Mouse (Mus musculus) forebrain, embryonic 16.5 days (tissue): Measurements from ENCODE around the gene Sde2. TPM values are rescaled to one million over a fixed set of nuclear protein-coding genes. Genes with fewer than 3 reads are reported as not detected.

Experiments
- ATAC-seq: fragments of 200-750 bp; cut with Nextera tagmentation; 2 replicates; pipeline ENCODE4 v1.8.0; 2017; ENCODE audit warnings: mild to moderate bottlenecking, moderate library complexity
- H3K27ac ChIP-seq: fragments of 300-500 bp; sonication (generic); 2 replicates; pipeline ENCODE4 v1.5.1; 2014; ENCODE audit warnings: low read length, control low read depth
- H3K27me3 ChIP-seq: fragments of 300-500 bp; sonication (generic); replicated peaks from 2 replicates; pipeline ENCODE4 v1.6.1; 2014; ENCODE audit warnings: low read length; ENCODE audit not compliant: control insufficient read depth, insufficient read depth
- H3K36me3 ChIP-seq: fragments of 300-500 bp; sonication (generic); 2 replicates; pipeline ENCODE4 v1.6.1; 2014; ENCODE audit not compliant: control insufficient read depth, insufficient read depth
- H3K4me1 ChIP-seq: fragments of 300-500 bp; sonication (generic); replicated peaks from 2 replicates; pipeline ENCODE4 v1.6.1; 2014; ENCODE audit warnings: low read length; ENCODE audit not compliant: control insufficient read depth, insufficient read depth
- H3K4me2 ChIP-seq: fragments of 300-500 bp; sonication (generic); 2 replicates; pipeline ENCODE4 v1.6.1; 2014; ENCODE audit warnings: mild to moderate bottlenecking, low read length, control low read depth
- H3K4me3 ChIP-seq: fragments of 300-500 bp; sonication (generic); replicated peaks from 2 replicates; pipeline ENCODE4 v1.5.1; 2014; ENCODE audit warnings: mild to moderate bottlenecking, low read length, control low read depth
- H3K9ac ChIP-seq: fragments of 300-500 bp; sonication (generic); replicated peaks from 2 replicates; pipeline ENCODE4 v1.6.1; 2014; ENCODE audit warnings: low read depth, low read length, control low read depth
- H3K9me3 ChIP-seq: fragments of 300-500 bp; sonication (generic); 2 replicates; pipeline ENCODE4 v1.6.1; 2016; ENCODE audit warnings: low read length; ENCODE audit not compliant: control insufficient read depth
- WGBS: fragments of 180-500 bp; shearing (Covaris S2); extraction: QIAGEN DNeasy Blood & Tissue Kit; methylation state at CpG from one replicate; pipeline ENCODE4 v1.1.7; 2014; 5-methylcytosine and 5-hydroxymethylcytosine counted together
- polyA plus RNA-seq: library from polyadenylated mRNA; unstranded; fragments of >200 nt; fragmentation: Nextera tagmentation; extraction: Ambion mirVana; gene quantifications from 2 replicates; pipeline ENCODE4 v1.2.1, GENCODE M21; 2015

Gene Sde2
- polyA plus RNA-seq, 1 experiment from 2014 or later = 36.6 TPM

DNA sequence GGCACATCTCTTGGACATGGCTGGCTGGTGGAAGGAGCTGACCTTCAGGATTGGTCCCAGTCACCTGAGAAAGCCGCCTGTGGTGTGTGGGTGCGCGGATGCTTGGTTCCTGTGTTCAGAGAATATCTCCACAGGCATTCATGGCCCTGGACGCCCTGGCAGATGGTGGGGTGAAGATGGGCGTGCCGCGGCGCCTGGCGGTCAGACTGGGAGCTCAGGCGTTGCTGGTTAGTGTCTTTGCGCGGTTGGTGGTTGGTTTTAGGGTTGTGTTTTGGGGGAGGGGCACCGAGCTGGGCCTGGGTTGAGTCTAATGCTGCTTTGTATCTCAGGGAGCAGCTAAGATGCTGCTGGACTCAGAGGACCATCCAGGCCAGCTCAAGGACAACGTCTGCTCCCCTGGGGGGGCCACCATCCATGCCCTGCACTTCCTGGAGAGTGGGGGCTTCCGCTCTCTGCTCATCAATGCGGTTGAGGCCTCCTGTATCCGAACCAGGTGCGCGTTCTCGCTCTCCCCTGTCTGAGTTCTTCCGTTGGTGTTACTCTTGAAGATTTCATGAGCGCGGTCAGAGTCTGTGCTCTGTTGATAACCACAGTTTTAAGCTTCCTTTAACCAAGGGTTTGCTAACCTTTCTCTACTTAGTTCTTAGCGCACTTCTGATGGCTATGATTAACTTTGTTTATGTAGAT, 55.7 kb downstream of the Sde2 start:
- 93% methylated on average over 24 of the region's 24 CpGs for WGBS
- Histone ChIP-seq H3K27ac (no peak overlapping the region), H3K4me3 (no peak overlapping the region), H3K9me3 (no peaks in the 10 kb centered on the region), H3K27me3 (no peaks in the 10 kb centered on the region), H3K9ac (no peak overlapping the region), H3K4me1 (peaks cover 18% of the 10 kb centered on the region), H3K36me3 (peaks cover 11% of the 10 kb centered on the region; the same call in 1 of the 2 replicates), H3K4me2 (no peak overlapping the region)
- no peak for ATAC-seq

DNA sequence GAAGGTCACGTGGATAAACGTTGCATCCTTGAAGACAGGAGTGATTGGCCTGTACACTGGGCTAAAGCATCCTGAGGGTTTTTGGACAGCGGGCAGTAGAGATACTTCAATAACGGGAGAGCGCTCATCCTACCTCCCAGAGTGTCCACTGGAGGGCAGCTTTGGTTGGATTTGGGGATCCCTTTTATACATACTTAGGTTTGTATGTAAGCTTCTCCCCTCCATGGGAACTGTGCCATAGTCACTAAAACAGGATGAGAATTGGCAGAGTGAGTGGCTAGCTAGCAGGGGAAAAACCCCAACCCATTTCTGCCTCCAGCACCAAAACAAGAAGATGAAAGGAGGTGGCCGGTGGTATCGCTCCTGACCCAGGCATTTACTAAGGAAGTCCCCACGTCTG, 60.2 kb downstream of the Sde2 start:
- Histone ChIP-seq H3K9ac (no peak overlapping the region), H3K4me1 (peaks cover 2% of the 10 kb centered on the region), H3K4me3 (no peak overlapping the region), H3K4me2 (no peak overlapping the region), H3K9me3 (no peaks in the 10 kb centered on the region), H3K27ac (no peak overlapping the region), H3K27me3 (no peaks in the 10 kb centered on the region), H3K36me3 (0 out of 2 replicates have a peak, but pooled peaks cover 11% of the 10 kb centered on the region)
- ATAC-seq = no peak
- WGBS = 55% methylated on average over 8 of the region's 8 CpGs

DNA sequence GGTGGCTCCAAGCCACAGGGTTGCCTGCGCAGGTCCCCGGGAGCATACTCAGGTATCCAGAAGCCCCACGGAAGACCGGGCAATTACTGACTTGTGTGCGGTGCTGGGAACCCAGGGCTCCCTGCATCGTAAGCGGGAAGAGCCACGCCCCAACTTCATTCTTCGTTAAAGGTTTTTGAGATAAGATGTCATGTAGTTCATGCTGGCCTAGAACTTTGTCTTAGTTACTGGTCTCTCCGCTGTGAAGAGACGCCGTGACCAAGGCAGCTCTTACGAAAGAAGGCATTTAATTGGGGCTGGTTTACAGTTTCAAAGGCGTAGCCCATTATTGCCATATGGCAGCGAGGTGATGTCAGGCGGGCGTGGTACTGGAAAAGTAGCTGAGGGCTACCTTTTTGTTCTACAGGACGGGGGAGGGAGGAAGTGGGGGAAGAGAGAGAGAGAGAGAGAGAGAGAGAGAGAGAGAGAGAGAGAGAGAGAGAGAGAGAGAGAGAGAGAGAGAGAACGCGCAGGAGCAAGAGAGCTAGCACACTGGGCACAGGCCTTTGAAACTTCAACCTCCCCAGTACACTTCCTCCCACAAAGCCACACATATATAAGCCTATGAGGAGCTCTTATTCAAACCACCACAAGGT, 60.8 kb downstream of the Sde2 start:
- WGBS = 53% methylated on average over 20 of the region's 20 CpGs
- H3K36me3 ChIP-seq = 0 out of 2 replicates have a peak, but pooled peaks cover 6% of the 10 kb centered on the region

DNA sequence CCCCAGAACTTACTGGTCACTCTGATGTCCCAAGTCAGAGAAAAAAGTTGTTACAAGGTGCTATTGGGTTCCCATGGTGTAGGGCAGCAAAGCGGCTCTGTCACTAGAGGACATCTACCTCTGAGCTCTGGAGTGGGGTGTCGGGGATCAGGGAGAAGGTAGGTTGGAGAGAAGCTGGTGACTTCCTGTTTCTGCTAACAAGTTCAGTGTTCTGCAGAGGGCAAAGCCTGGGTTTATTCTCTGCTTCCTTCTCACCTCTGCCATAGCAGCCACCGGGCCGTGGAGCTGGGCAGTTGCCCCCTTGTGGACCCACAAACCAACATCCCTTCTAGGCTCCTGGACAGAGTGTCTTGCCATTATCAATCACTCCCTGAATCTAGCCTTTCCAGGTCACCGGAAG, 61.9 kb downstream of the Sde2 start:
- Histone ChIP-seq H3K27me3 (no peaks in the 10 kb centered on the region), H3K4me3 (no peak overlapping the region), H3K9me3 (no peaks in the 10 kb centered on the region), H3K27ac (no peak overlapping the region), H3K9ac (no peak overlapping the region), H3K4me1 (no peaks in the 10 kb centered on the region), H3K36me3 (no peaks in the 10 kb centered on the region), H3K4me2 (no peak overlapping the region)
- no peak for ATAC-seq
- WGBS = 91% methylated on average over 5 of the region's 5 CpGs

More for the DNA sequence above, 60.8 kb downstream of the Sde2 start:
- Histone ChIP-seq H3K27me3 (no peaks in the 10 kb centered on the region), H3K9me3 (no peaks in the 10 kb centered on the region), H3K4me3 (no peak overlapping the region), H3K4me2 (no peak overlapping the region), H3K4me1 (no peaks in the 10 kb centered on the region), H3K9ac (no peak overlapping the region), H3K27ac (no peak overlapping the region)
- no peak for ATAC-seq

DNA sequence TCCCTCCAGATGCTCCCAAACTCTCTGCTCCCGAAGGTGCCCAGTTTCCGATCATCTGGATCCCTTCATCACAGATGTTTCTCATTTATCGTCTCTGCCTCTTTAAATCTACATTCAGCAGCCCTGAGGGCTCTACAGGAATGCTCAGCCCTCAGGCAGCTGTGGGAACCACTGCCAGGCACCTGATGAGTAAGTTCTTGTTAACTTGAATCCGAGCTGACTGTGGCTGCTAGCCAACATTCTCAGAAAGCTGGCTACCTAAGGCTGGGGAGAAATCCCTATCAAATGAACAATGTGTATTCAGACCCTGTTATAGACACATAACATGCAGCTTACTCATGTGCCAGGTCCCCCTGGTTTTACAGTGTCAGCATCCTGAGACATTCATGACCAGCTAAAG, 62.9 kb downstream of the Sde2 start:
- Histone ChIP-seq H3K27me3 (no peaks in the 10 kb centered on the region), H3K4me3 (no peak overlapping the region), H3K36me3 (no peaks in the 10 kb centered on the region), H3K27ac (no peak overlapping the region), H3K4me1 (no peaks in the 10 kb centered on the region), H3K9ac (no peak overlapping the region), H3K4me2 (no peak overlapping the region), H3K9me3 (no peaks in the 10 kb centered on the region)
- WGBS = 45% methylated on average over 4 of the region's 4 CpGs
- ATAC-seq = no peak

DNA sequence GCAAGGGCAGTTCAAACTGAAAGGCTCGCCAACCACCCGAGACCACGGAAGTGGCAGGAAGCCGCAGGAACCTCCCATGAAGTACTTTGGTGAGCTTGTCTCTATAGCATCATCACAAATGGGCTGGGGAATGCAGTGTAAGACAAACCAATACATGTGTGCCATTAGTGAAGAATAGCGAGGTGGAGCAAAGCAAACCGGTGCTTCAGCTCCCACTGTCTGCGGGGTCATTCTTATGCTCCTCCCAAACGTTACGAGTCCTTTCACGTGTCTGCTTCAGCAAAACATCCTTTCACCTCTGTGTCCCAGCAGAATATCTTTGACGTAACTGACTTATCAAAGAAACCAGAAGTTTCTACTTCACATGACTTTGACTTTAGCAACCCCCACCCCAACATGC, 65.5 kb downstream of the Sde2 start:
- no peaks in the 10 kb centered on the region for H3K27me3 ChIP-seq
- no peak overlapping the region for H3K9ac ChIP-seq
- H3K4me2 ChIP-seq = no peak overlapping the region
- no peak overlapping the region for H3K4me3 ChIP-seq
- H3K27ac ChIP-seq = no peak overlapping the region
- 84% methylated on average over 11 of the region's 11 CpGs for WGBS
- no peaks in the 10 kb centered on the region for H3K36me3 ChIP-seq
- ATAC-seq = no peak
- H3K4me1 ChIP-seq = no peaks in the 10 kb centered on the region
- no peaks in the 10 kb centered on the region for H3K9me3 ChIP-seq

DNA sequence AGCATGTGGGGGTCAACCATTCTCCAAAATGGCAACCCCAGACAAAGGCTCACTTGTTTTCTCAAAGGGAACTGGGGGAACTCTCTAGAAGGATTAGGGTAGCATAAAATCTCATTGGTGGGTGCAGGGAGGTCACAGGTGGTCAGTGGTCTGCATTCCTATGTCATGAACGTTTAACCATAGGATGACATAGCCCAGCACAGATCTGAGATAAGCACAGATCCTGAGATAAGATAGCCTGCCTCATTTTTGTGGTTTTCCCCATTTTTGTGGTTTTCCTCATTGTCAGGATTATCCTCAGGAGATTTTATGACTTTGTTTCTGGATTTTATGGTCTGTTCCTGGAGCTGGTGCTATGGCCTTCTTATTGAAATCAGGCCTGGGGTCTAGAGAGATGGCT, 66.1 kb downstream of the Sde2 start:
- Histone ChIP-seq H3K27ac (no peak overlapping the region), H3K36me3 (no peaks in the 10 kb centered on the region), H3K9me3 (no peaks in the 10 kb centered on the region), H3K4me2 (no peak overlapping the region), H3K4me1 (no peaks in the 10 kb centered on the region), H3K27me3 (no peaks in the 10 kb centered on the region), H3K9ac (no peak overlapping the region), H3K4me3 (no peak overlapping the region)
- ATAC-seq = no peak
- 54% methylated on average over 1 of the region's 1 CpGs for WGBS

Other genes starting within 250 kb of the Sde2 start
- 16.2 and 17.7 TPM in 2 replicates for gene Lin9, start 210.0 kb upstream of the Sde2 start, polyA plus RNA-seq
- 0.10 TPM in 1 of 2 replicates, not detected in the other for gene Mixl1, start 154.1 kb upstream of the Sde2 start, polyA plus RNA-seq
- 23.5 and 25.0 TPM in 2 replicates for gene Acbd3, start 125.1 kb upstream of the Sde2 start, polyA plus RNA-seq
- gene H3f3a, start 37.2 kb upstream of the Sde2 start, polyA plus RNA-seq = 3,503 and 3,633 TPM in 2 replicates
- gene Lefty2, start 42.0 kb downstream of the Sde2 start, polyA plus RNA-seq = 4.1 and 6.6 TPM in 2 replicates
- gene Pycr2, start 53.2 kb downstream of the Sde2 start, polyA plus RNA-seq = 78.8 and 84.8 TPM in 2 replicates
- 0.30 and 0.39 TPM in 2 replicates for gene Lefty1, start 83.9 kb downstream of the Sde2 start, polyA plus RNA-seq
- 1.3 and 2.0 TPM in 2 replicates for gene Tmem63a, start 91.2 kb downstream of the Sde2 start, polyA plus RNA-seq
- gene Ephx1, start 169.8 kb downstream of the Sde2 start, polyA plus RNA-seq = 5.5 and 6.6 TPM in 2 replicates
- not detected in 2 replicates for gene 9130409I23Rik, start 200.1 kb downstream of the Sde2 start, polyA plus RNA-seq